Mouse (Mus musculus) testis, postnatal 14 days (tissue): ENCODE results near the gene Dusp5.
A peak's percentile ranks its signal among the peaks of the same experiment; 100 is the strongest.
"Not testable (repeated sequence)": the region's sequence is repeated elsewhere in the genome, so short reads cannot be mapped to it uniquely, and the experiment has no call there.

Source experiments
- DNase-seq: peaks from one replicate; pipeline ENCODE4 v3.0.0; 2021; ENCODE audit warnings: low spot score

The Dusp5 gene

DNA sequence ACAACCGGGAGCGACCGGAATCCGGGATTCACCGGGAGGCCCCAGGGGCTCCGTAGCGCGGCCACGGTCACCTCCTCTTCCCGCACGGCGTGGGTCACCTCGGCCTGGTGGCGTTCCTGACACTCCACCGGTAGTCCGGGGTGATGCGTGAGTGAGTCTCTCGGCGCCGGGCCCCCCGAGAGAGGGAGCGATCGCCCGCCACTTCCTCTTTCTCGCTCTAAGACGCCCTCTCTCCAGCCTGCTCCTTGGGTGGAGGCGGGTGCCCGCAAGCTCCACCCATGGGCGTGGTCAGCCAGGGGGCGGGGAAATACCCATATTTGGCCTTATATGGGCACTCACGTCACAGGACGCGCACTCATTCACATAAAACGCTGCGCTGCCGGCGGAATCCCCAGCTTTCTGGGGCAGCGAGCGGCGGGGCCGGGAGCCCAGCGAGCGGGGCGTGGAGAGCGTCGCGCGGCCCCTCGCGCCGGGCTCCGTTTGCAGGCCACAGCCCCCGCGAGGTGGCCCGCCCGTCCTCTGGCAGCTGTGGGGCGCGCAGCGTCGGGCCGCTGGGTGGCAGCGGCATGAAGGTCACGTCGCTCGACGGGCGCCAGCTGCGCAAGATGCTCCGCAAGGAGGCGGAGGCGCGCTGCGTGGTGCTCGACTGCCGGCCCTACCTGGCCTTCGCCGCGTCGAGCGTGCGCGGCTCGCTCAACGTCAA, at the start of gene Dusp5:
Dusp5 (plus strand) TSS at position 358 of the 703 bp plus-strand sequence.
- DNase-seq: peak; percentile 96

DNA sequence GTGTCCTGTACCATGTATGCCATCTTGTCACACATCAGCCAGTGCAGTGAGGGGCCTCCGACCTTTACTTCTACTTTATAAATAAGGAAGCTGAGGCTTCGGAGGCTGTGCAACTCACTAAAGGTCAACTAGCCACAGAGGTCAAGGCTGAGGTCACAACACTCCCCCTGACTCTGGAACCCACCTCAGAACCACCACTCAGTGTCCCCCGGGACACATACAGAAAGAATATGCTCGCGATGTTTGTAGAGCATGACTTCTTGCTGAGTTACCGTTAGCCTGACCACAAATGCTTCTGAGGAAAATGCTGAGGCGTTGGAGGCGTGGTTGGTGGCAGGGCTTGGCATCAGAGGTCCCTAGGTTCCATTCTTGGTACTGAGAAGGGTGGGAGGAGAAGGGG, 49.3 kb upstream of the Dusp5 start:
- no peak for DNase-seq

DNA sequence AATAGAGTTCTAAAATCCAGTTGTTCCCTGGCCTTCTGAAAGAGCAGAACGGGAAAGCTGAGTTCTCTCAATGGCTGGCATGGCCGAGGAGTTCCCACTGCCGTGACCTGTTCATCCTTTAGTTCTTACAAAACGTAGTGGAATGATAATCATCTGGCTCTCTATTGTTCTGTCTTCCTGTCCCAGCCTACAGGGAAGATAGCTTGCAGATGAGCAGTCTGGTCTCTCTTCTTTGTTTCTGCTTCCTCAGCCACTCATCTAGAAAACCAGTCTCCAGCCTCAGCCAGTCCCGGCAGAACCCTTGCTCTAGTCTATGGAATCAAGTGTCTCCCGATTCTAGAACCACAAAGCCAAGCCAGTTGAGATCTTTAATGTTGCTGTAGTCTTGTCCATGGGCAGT, 46.8 kb upstream of the Dusp5 start:
- no peak for DNase-seq

- DNase-seq: no peak
Observed at GRCm38 (mm10) chr19:53482527-53482926, 46.4 kb upstream of the Dusp5 start.

- DNase-seq: no peak
Observed at GRCm38 (mm10) chr19:53483984-53484383, 44.9 kb upstream of the Dusp5 start.

DNA sequence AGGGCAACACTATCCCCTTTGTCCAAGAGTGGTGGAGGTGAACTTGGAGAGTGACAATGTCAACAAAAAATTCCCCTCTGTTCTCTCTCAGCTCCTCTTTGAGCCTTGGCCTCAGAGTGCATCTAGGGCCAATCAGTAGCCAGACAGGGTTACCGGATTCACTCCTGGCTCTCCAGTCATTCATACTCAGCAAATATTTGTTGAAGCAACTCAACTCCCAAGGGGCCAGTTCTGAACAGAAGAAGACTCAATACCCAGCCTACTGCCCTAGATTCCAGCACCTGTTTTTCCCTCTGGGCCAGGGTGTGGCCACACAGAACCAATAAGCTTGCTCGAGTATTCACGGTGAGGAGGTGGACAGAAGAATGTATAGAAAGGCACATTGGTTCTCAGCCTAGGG, 44.0 kb upstream of the Dusp5 start:
- DNase-seq: no peak

DNA sequence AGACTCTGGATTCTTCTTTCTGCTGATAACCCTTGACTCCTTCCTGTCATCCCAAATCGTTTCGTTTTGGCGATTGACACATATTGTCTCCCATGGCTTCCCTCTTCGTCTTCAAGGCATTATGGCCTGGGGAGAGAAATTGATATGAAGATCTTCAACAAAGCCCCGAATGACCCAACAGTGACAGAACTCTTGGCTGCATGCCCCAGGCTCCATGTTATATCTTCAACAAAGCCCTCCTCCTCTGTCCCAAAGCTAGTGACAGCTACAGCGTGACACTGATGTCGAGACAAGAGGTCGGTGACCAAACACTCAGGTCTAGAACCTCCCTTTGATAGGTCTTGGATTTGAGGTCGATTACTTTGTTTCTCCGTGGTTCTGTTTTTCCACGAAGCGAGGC, 39.7 kb upstream of the Dusp5 start:
- no peak for DNase-seq

DNA sequence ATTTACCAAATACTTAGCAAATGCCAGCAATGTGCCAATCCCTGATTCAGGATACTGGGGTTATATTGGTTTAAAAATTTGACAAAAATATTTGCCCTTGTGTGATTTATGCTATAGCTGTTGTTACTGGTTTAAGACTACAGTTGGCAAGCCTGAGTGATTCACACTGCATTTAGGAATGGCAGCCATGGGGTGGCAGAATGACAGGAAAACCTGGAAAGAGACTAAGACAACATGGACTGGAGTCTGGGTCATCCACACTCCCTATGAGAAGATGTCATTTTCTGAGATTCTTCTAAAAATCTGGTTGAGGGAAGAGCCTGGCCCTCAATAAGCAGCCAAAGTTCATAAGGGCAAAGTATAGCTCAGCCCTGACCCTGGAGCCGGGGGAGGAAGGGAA, 39.0 kb upstream of the Dusp5 start:
- no peak for DNase-seq

DNA sequence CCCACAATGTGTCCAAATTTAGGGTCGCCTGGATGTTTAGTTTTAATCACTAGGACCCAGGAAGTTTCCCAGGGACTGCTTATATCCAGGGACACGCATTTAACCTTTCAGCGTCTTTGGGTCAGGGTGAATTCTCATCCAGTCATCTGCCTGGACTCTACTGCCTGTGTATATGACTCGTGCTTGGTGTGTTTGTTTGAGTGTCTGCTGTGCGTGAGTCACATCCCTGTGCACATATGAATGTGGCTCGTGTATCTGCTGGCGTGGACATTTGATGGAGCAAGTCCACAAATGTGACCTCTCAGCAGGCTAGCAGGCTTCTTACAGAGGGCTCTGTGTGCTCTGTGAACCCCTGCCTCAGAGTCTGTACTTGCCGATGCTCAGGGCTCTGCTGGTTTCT, 38.0 kb upstream of the Dusp5 start:
- DNase-seq: no peak

DNA sequence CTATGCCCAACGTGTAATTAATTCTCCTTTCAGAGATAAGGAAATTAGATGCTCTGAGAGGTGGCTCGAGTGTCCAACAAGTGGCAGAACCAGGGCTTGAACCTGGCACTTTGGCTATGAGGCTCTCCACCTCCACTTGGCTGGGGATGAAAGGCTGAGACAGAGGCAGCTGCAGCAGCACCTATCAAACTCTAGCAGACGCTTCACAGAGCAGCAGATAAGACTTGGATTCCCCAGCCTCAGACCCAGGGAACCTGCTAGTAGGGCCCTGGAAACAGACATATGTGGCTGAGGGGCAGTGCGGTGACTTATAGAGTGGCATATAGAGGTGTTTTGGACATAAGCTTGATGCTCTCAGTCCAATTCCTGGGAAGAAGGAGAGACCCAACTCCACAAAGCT, 36.4 kb upstream of the Dusp5 start:
- no peak for DNase-seq

DNA sequence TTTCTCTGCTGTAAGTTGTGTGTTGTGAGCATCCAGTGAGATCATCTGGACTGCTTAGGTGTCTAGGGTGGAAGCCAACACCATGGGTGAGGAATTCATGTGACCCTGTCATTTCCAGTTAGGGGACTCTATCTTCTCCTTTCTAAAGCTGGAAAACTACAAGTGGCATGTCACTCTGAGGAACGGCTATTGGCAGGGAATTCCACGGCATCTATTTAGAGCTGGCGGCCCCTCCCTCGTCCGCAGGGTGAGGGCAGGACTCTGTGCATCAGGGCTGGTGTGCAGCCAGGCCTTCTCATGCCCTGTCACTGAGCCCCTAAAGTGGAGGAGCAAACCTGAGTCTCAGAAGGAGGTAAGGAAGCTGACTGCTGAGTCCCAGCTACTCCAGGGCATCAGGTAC, 35.0 kb upstream of the Dusp5 start:
- no peak for DNase-seq

GRCm38 (mm10) chr19:53497910-53498309, 31.0 kb upstream of the Dusp5 start:
- no peak for DNase-seq

DNA sequence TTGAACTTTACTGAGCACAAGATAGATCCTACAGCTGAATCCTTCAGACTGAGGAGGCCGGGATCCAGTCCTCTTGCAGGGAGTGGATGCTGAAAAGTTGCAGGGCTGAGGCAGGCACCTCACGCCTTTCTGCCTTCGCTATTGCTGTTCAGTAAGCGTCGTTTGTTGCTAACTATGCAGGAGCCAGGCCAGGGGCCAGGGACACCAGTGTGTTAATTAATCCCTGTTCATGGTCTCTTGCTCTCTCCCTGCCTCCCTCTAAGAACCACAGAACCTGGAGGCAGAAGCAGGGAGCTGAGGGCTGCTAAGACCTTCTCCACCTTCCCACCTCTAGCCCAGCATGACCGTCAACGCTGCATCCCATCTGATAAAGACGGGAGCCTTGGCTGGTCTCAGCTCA, 29.9 kb upstream of the Dusp5 start:
- DNase-seq: no peak

DNA sequence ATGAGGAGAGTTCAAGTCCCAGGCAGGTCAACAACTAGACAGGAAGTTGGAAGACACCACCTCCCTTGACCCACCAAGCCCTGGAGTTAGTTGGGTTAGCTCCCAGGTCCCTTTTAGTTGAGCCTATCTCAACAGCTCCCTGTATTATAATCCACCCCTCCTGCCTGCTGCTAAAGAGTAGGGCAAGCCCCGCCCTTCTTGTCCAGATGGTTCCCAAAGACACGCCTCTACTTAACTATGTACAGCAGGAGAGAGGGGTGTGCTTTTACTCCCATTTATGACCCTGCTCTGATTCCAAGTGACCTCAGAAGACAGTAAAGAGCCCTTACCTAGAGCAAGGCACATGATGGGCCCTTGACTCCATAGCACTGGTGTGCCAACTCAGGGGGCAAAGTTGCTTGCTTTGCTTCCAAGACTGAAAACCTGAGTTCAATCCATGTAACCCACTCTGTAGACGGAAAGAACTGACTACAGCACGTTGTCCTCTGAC, 29.4 kb upstream of the Dusp5 start:
- no peak for DNase-seq

DNA sequence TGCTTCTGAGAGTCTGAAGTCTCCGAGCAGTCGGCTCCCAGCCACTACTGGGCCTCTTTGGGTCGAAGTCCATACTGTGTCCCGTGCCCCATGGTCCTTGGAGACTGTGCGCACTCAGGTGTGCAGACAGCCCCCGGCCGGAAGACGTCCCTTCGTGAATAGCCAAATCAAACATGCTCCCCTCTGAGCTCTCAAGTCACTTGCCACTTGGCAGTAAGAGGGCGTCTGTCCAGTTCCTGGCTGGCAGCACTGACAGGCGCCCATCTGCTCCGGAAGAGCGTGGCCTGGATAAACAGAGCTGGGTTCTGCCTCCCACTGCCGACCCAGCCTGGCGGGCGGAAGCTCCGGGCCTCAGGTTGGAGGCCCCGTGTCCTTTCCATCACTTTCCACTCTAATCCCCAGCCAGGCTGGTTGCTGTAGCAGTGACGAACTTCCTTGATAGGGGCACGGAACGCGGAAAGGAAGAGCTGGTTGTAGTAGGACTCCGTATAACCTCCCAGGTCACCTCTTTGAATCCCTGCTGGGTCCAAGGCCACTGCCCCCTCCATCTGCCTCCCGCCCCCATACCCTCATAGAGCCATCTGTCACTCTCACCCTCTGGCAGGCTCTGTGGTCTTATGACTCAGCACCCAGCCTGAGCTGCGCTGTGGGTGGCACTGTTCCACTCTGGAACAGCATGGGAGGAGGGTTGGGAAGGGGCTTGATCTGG, 28.5 kb upstream of the Dusp5 start:
- DNase-seq: no peak

DNA sequence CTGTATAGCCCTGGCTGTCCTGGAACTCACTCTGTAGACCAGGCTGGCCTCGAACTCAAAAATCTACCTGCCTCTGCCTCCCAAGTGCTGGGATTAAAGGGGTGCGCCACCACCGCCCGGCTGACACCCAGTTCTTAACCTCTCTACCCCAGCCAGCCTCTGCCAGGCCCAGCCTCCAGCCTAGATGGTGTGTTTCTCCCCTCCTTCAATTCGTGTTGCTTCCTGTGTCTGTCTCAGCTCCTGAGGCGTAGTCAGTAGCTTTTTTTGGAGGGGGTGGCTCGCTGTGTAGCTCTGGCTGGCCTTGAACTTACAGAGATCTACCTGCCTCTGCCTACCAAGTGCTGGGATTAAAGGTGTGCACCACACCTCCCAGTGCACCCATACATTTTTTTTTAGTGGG, 27.7 kb upstream of the Dusp5 start:
- not testable (repeated sequence) for DNase-seq

- DNase-seq: no peak
Observed at GRCm38 (mm10) chr19:53501765-53502164, 27.1 kb upstream of the Dusp5 start.

DNA sequence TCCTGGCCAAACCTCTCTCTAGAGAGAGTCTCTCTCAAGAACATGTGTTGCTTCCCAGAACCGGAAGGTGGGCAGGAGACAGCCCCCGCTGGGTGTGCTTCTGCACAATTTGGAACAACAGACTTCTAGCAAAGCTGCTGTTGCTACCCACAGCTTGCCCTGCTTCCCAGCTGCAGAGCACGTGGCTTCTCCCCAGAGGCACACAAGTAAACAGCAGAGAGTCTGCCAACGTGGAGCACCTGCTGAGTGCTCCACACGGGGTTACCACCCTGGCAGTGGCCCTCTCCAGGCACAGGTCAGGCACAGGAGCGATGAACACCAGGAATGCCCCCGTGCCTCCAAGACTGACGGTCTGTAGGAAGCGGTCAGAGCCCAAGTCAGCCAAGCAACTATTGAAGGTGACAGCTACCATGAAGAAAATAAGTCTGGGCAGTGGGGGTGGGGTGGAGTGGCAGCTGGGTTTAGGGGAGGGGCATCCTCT, 26.0 kb upstream of the Dusp5 start:
- DNase-seq: no peak

GRCm38 (mm10) chr19:53504181-53504580, 24.7 kb upstream of the Dusp5 start:
- DNase-seq: no peak

DNA sequence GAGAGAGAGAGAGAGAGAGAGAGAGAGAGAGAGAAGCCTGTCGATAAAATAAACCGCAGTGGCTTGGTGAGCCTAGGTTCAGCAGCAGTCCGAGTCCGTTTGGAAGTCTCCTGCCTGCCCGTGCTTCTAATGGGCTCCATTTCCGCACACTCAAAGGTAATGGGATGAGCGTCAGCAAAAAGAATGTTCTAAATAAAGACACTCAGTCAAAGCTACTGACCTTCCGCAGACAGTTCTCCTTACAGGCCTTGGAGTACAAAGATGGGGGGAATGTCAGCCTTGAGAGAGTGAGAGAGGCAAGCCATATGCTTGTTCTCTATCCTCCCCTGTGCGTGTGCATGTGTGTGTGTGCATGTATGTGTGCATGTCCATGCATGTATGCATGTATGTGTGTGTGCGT, 23.2 kb upstream of the Dusp5 start:
- no peak for DNase-seq

DNA sequence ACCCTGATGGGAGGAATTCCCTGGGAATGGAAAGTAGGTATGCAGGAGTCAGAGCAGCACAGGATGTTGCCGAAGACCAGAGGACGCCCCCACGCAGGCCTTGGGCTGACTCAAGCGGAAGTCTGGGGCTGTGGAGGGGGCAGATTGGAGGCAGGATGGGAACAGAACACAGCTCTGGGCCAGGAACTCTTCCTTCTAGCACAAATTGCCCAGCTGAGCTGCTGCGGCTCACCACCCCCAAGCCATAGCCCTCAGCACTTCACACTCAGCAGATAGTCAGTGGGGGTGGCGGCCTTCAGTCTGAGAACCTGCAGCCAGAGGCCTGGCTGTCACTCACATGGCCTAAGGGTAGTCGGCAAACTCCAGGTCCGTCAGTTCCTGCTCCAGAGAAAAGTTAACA, 21.4 kb upstream of the Dusp5 start:
- peak; percentile 26 for DNase-seq

DNA sequence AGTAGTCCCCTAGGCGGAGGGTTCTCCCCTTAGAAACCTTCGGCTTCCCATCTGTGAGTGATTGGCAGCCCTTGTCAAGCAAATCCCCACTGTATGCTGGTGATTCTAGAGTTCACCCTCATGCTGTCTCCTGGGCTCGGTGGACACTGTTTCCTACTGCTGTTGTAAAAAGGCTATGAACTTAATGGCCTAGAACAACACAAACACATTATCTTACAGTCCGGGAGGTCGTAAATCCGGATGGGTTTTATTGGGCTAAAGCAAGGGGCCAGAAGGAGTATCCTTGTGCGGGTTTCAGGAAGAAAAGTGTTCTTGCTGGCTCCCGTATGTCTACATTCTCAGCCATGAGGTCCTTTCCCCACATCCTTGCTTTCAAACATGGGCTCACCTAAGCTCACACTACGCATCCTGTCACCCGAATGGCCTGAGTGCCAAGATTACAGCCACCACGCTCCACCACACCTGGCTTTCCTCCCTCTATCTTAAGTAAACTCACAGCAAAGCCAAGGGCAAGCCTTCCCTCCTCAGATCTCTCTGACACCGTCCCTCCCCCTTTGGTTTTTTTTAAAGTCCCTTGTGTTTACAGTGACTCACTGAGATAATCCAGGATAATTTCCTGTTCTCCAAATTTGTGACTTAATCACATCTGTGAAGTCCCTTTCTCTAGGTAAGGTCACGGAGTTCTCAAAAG, 17.5 kb upstream of the Dusp5 start:
- DNase-seq: no peak
